Comparison of ENCODE assay signal across 24 mouse cellular contexts in genomic region chr12:5496299-5496698, GRCm38 (mm10).
"Had no signal": no experiment of that assay in that cellular context is flagged by ENCODE, and none has a peak within 500 bp of the region (broad histone marks: within the 10 kb centered on the region; RNA-seq: fewer than 3 reads in every experiment).

No protein-coding gene starts in this region.

- H3K4me3 ChIP-seq: embryonic facial prominence, embryonic 10.5 days; embryonic facial prominence, embryonic 12.5 days; embryonic facial prominence, embryonic 13.5 days; embryonic facial prominence, embryonic 15.5 days; erythroblast, embryonic 14.5 days; forebrain, embryonic 10.5 days; forebrain, embryonic 12.5 days; forebrain, embryonic 13.5 days; forebrain, embryonic 15.5 days; gastrocnemius, adult 2 months; heart, adult 2 months had no signal

- H3K27me3 ChIP-seq: embryonic facial prominence, embryonic 12.5 days; embryonic facial prominence, embryonic 13.5 days; embryonic facial prominence, embryonic 15.5 days; forebrain, embryonic 12.5 days; forebrain, embryonic 13.5 days; forebrain, embryonic 15.5 days had no signal

- H3K4me2 ChIP-seq: embryonic facial prominence, embryonic 12.5 days; embryonic facial prominence, embryonic 13.5 days; embryonic facial prominence, embryonic 15.5 days; forebrain, embryonic 12.5 days; forebrain, embryonic 13.5 days; forebrain, embryonic 15.5 days had no signal

- H3K9ac ChIP-seq: embryonic facial prominence, embryonic 12.5 days; embryonic facial prominence, embryonic 13.5 days; embryonic facial prominence, embryonic 15.5 days; forebrain, embryonic 12.5 days; forebrain, embryonic 13.5 days; forebrain, embryonic 15.5 days; forebrain, postnatal 0 days had no signal

- DNase-seq: cerebellum, adult 9-10 months; cerebellum, adult 9-11 months; cerebellum, postnatal 10 days; cerebellum, postnatal 14 days; cerebellum, postnatal 25 days; cerebellum, postnatal 36 days; embryo, embryonic 11 days; forebrain, postnatal 0 days; gastrocnemius, adult 2 months; gastrocnemius, postnatal 10 days; gastrocnemius, postnatal 14 days; gastrocnemius, postnatal 25 days; gastrocnemius, postnatal 36 days; heart, adult 18-20 months; heart, adult 2 months had no signal

- H3K9me3 ChIP-seq: embryonic facial prominence, embryonic 10.5 days; embryonic facial prominence, embryonic 12.5 days; embryonic facial prominence, embryonic 13.5 days; embryonic facial prominence, embryonic 15.5 days; forebrain, embryonic 10.5 days; forebrain, embryonic 12.5 days; forebrain, embryonic 13.5 days; forebrain, embryonic 15.5 days had no signal

- H3K4me1 ChIP-seq: embryonic facial prominence, embryonic 10.5 days; forebrain, embryonic 10.5 days; forebrain, embryonic 12.5 days had no signal

- H3K27ac ChIP-seq: embryonic facial prominence, embryonic 10.5 days; embryonic facial prominence, embryonic 12.5 days; embryonic facial prominence, embryonic 13.5 days; embryonic facial prominence, embryonic 15.5 days; forebrain, embryonic 10.5 days; forebrain, embryonic 12.5 days; forebrain, embryonic 13.5 days; forebrain, embryonic 15.5 days; gastrocnemius, adult 2 months; heart, adult 2 months had no signal

- H3K36me3 ChIP-seq: embryonic facial prominence, embryonic 10.5 days; embryonic facial prominence, embryonic 12.5 days; embryonic facial prominence, embryonic 13.5 days; embryonic facial prominence, embryonic 15.5 days; forebrain, embryonic 10.5 days; forebrain, embryonic 12.5 days; forebrain, embryonic 15.5 days had no signal
